Mouse (Mus musculus): Measurements from ENCODE around the gene Btbd3. TPM values are rescaled to one million over a fixed set of nuclear protein-coding genes. Genes with fewer than 3 reads are reported as not detected.

The Btbd3 gene
- polyA plus RNA-seq, 1 experiment from 2014 or later = 2.2 TPM

- TF ChIP-seq CTCF (IDR thresholded peaks at IDR 0.05; ENCODE audit: low read depth) (no peak), EP300 (IDR thresholded peaks at IDR 0.05; ENCODE audit: low read depth) (no peak)
- Histone ChIP-seq H3K27me3 (ENCODE audit: insufficient read depth, low read length) (no peaks in the 10 kb centered on the region), H3K4me2 (ENCODE audit: low read depth, low read length) (no peak overlapping the region), H3K36me3 (replicated peaks; ENCODE audit: insufficient read depth, low read length) (no peaks in the 10 kb centered on the region), H3K27ac (ENCODE audit: low read depth) (no peak overlapping the region), H3K4me3 (ENCODE audit: low read depth, low read length) (no peak overlapping the region), H3K9ac (replicated peaks) (no peak overlapping the region), H3K9me3 (ENCODE audit: low read length) (no peaks in the 10 kb centered on the region), H3K4me1 (ENCODE audit: insufficient read depth) (no peaks in the 10 kb centered on the region)
- DNase-seq (no peak), ATAC-seq (no peak)
- WGBS (ENCODE audit: insufficient replicate concordance) = 52% methylated on average over 1 of the region's 1 CpGs
Observed at GRCm38 (mm10) chr2:138388591-138388990, 132.2 kb downstream of the Btbd3 start.

GRCm38 (mm10) chr2:138403046-138403445 lies 146.7 kb downstream of the Btbd3 start:
- Histone ChIP-seq H3K4me1 (ENCODE audit: insufficient read depth) (no peaks in the 10 kb centered on the region), H3K9ac (replicated peaks) (no peak overlapping the region), H3K4me3 (ENCODE audit: low read depth, low read length) (no peak overlapping the region), H3K9me3 (ENCODE audit: low read length) (no peaks in the 10 kb centered on the region), H3K36me3 (replicated peaks; ENCODE audit: insufficient read depth, low read length) (no peaks in the 10 kb centered on the region), H3K4me2 (ENCODE audit: low read depth, low read length) (no peak overlapping the region), H3K27ac (ENCODE audit: low read depth) (no peak overlapping the region), H3K27me3 (ENCODE audit: insufficient read depth, low read length) (no peaks in the 10 kb centered on the region)
- 59% methylated on average over 5 of the region's 5 CpGs for WGBS (ENCODE audit: insufficient replicate concordance)
- TF ChIP-seq EP300 (IDR thresholded peaks at IDR 0.05; ENCODE audit: low read depth) = no peak
- no peak for TF ChIP-seq CTCF (IDR thresholded peaks at IDR 0.05; ENCODE audit: low read depth)
- no peak for ATAC-seq
- no peak for DNase-seq

- no peak overlapping the region for H3K4me3 ChIP-seq (ENCODE audit: low read depth, low read length)
- no peaks in the 10 kb centered on the region for H3K9me3 ChIP-seq (ENCODE audit: low read length)
- H3K27ac ChIP-seq (ENCODE audit: low read depth) = no peak overlapping the region
- ATAC-seq = no peak; the same call in 1 of the 2 replicates
- no peaks in the 10 kb centered on the region for H3K36me3 ChIP-seq (replicated peaks; ENCODE audit: insufficient read depth, low read length)
- TF ChIP-seq EP300 (IDR thresholded peaks at IDR 0.05; ENCODE audit: low read depth) (no peak), CTCF (IDR thresholded peaks at IDR 0.05; ENCODE audit: low read depth) (no peak)
- 37% methylated on average over 4 of the region's 4 CpGs for WGBS (ENCODE audit: insufficient replicate concordance)
- no peak overlapping the region for H3K4me2 ChIP-seq (ENCODE audit: low read depth, low read length)
- no peaks in the 10 kb centered on the region for H3K27me3 ChIP-seq (ENCODE audit: insufficient read depth, low read length)
- H3K9ac ChIP-seq (replicated peaks) = no peak overlapping the region
- no peaks in the 10 kb centered on the region for H3K4me1 ChIP-seq (ENCODE audit: insufficient read depth)
- no peak for DNase-seq
Observed at GRCm38 (mm10) chr2:138405753-138406528, 149.6 kb downstream of the Btbd3 start.

- no peaks in the 10 kb centered on the region for H3K4me1 ChIP-seq (ENCODE audit: insufficient read depth)
- no peak overlapping the region for H3K27ac ChIP-seq (ENCODE audit: low read depth)
- H3K36me3 ChIP-seq (replicated peaks; ENCODE audit: insufficient read depth, low read length) = no peaks in the 10 kb centered on the region
- TF ChIP-seq EP300 (IDR thresholded peaks at IDR 0.05; ENCODE audit: low read depth) = no peak
- no peak for TF ChIP-seq CTCF (IDR thresholded peaks at IDR 0.05; ENCODE audit: low read depth)
- H3K27me3 ChIP-seq (ENCODE audit: insufficient read depth, low read length) = no peaks in the 10 kb centered on the region
- no peaks in the 10 kb centered on the region for H3K9me3 ChIP-seq (ENCODE audit: low read length)
- H3K4me2 ChIP-seq (ENCODE audit: low read depth, low read length) = no peak overlapping the region
- no peak overlapping the region for H3K9ac ChIP-seq (replicated peaks)
- ATAC-seq (no peak), DNase-seq (no peak)
- H3K4me3 ChIP-seq (ENCODE audit: low read depth, low read length) = no peak overlapping the region
Observed at GRCm38 (mm10) chr2:138406703-138407102, 150.3 kb downstream of the Btbd3 start.

- H3K4me1 ChIP-seq (ENCODE audit: insufficient read depth) = no peaks in the 10 kb centered on the region
- TF ChIP-seq CTCF (IDR thresholded peaks at IDR 0.05; ENCODE audit: low read depth) (no peak), EP300 (IDR thresholded peaks at IDR 0.05; ENCODE audit: low read depth) (no peak)
- no peaks in the 10 kb centered on the region for H3K9me3 ChIP-seq (ENCODE audit: low read length)
- no peaks in the 10 kb centered on the region for H3K36me3 ChIP-seq (replicated peaks; ENCODE audit: insufficient read depth, low read length)
- H3K4me2 ChIP-seq (ENCODE audit: low read depth, low read length) = no peak overlapping the region
- WGBS (ENCODE audit: insufficient replicate concordance) = 62% methylated on average over 5 of the region's 5 CpGs
- no peak overlapping the region for H3K9ac ChIP-seq (replicated peaks)
- DNase-seq (no peak), ATAC-seq (no peak)
- no peak overlapping the region for H3K27ac ChIP-seq (ENCODE audit: low read depth)
- H3K4me3 ChIP-seq (ENCODE audit: low read depth, low read length) = no peak overlapping the region
- H3K27me3 ChIP-seq (ENCODE audit: insufficient read depth, low read length) = no peaks in the 10 kb centered on the region
Observed at GRCm38 (mm10) chr2:138412537-138412936, 156.2 kb downstream of the Btbd3 start.

- no peak overlapping the region for H3K27ac ChIP-seq (ENCODE audit: low read depth)
- no peak overlapping the region for H3K9ac ChIP-seq (replicated peaks)
- no peaks in the 10 kb centered on the region for H3K36me3 ChIP-seq (replicated peaks; ENCODE audit: insufficient read depth, low read length)
- no peaks in the 10 kb centered on the region for H3K4me1 ChIP-seq (ENCODE audit: insufficient read depth)
- no peak overlapping the region for H3K4me2 ChIP-seq (ENCODE audit: low read depth, low read length)
- TF ChIP-seq CTCF (IDR thresholded peaks at IDR 0.05; ENCODE audit: low read depth) = no peak
- no peak for TF ChIP-seq EP300 (IDR thresholded peaks at IDR 0.05; ENCODE audit: low read depth)
- DNase-seq (no peak), ATAC-seq (no peak)
- no peak overlapping the region for H3K4me3 ChIP-seq (ENCODE audit: low read depth, low read length)
- WGBS (ENCODE audit: insufficient replicate concordance) = 65% methylated on average over 2 of the region's 2 CpGs
- no peaks in the 10 kb centered on the region for H3K27me3 ChIP-seq (ENCODE audit: insufficient read depth, low read length)
- no peaks in the 10 kb centered on the region for H3K9me3 ChIP-seq (ENCODE audit: low read length)
Observed at GRCm38 (mm10) chr2:138422321-138422720, 166.0 kb downstream of the Btbd3 start.

Measured in liver, postnatal 0 days (tissue).